Comparison of ENCODE assay signal across 22 mouse cellular contexts in genomic region chr11:98213311-98213710, GRCm38 (mm10). TPM values are rescaled to one million over a fixed set of nuclear protein-coding genes. Genes with fewer than 3 reads are reported as not detected.
DNase-seq lines count a peak whose midpoint lies in the region; ATAC-seq and TF ChIP-seq lines count a peak whose summit lies in the region.
"Had no signal": no experiment of that assay in that cellular context is flagged by ENCODE, and none has a peak within 500 bp of the region (broad histone marks: within the 10 kb centered on the region; RNA-seq: fewer than 3 reads in every experiment).

No protein-coding gene starts in this region.

- H3K27me3 ChIP-seq in MEL (ENCODE audit: control insufficient read depth in 1 of 2, insufficient read depth in 2 of 2, low read length in 2 of 2) = no peaks in the 10 kb centered on the region
- H3K27me3 ChIP-seq in liver, embryonic 13.5 days = no peaks in the 10 kb centered on the region
- no peaks in the 10 kb centered on the region for H3K27me3 ChIP-seq in liver, postnatal 0 days (ENCODE audit: insufficient read depth, low read length)
- H3K27me3 ChIP-seq in forebrain, embryonic 10.5 days (ENCODE audit: poor library complexity, severe bottlenecking) = no peaks in the 10 kb centered on the region
- H3K27me3 ChIP-seq: embryonic facial prominence, embryonic 15.5 days; forebrain, embryonic 15.5 days; Patski had no signal

- no peak overlapping the region for H3K27ac ChIP-seq in MEL (ENCODE audit: control insufficient read depth, low read depth, low read length)
- H3K27ac ChIP-seq in liver, embryonic 13.5 days = peak overlapping the region; percentile 72
- H3K27ac ChIP-seq in liver, postnatal 0 days (ENCODE audit: low read depth) = no peak overlapping the region
- no peak overlapping the region for H3K27ac ChIP-seq in forebrain, embryonic 10.5 days
- H3K27ac ChIP-seq: embryonic facial prominence, embryonic 15.5 days; forebrain, embryonic 15.5 days; heart, embryonic 10.5 days; hindbrain, embryonic 10.5 days had no signal

- TF ChIP-seq EP300 in MEL (IDR thresholded peaks at IDR 0.05; ENCODE audit: low read depth in 1 of 2, low read length in 2 of 2) = peak; percentile 80 to 90
- peak; percentile 76 for TF ChIP-seq EP300 in liver, postnatal 0 days (IDR thresholded peaks at IDR 0.05; ENCODE audit: low read depth)

- peaks cover 45 to 61% of the 10 kb centered on the region in 2 experiments for H3K36me3 ChIP-seq in MEL (ENCODE audit: control insufficient read depth in 1 of 2, insufficient read depth in 2 of 2, low read length in 2 of 2)
- peaks cover 79% of the 10 kb centered on the region for H3K36me3 ChIP-seq in liver, embryonic 13.5 days
- H3K36me3 ChIP-seq in liver, postnatal 0 days (replicated peaks; ENCODE audit: insufficient read depth, low read length) = peaks cover 54% of the 10 kb centered on the region
- H3K36me3 ChIP-seq in forebrain, embryonic 10.5 days (replicated peaks) = peaks cover 98% of the 10 kb centered on the region

- TF ChIP-seq POLR2A in MEL (IDR thresholded peaks at IDR 0.05; ENCODE audit: control insufficient read depth in 1 of 2, insufficient read depth in 1 of 2, low read depth in 1 of 2, low read length in 2 of 2, poor library complexity in 1 of 2) = no peak

- no peak overlapping the region for H3K4me3 ChIP-seq in MEL (ENCODE audit: control insufficient read depth in 1 of 2, insufficient read depth in 1 of 2, low read depth in 2 of 2, low read length in 2 of 2)
- no peak overlapping the region for H3K4me3 ChIP-seq in liver, embryonic 13.5 days (replicated peaks)
- H3K4me3 ChIP-seq in liver, postnatal 0 days (ENCODE audit: low read depth, low read length) = no peak overlapping the region
- H3K4me3 ChIP-seq in forebrain, embryonic 10.5 days = no peak overlapping the region
- H3K4me3 ChIP-seq: embryonic facial prominence, embryonic 15.5 days; forebrain, embryonic 15.5 days; heart, embryonic 10.5 days; hindbrain, embryonic 10.5 days had no signal

- H3K4me1 ChIP-seq in MEL (ENCODE audit: control insufficient read depth in 1 of 2, insufficient read depth in 2 of 2, low read length in 2 of 2) = peaks cover 9 to 18% of the 10 kb centered on the region in 2 experiments
- H3K4me1 ChIP-seq in liver, embryonic 13.5 days (replicated peaks) = peaks cover 33% of the 10 kb centered on the region
- 0 out of 2 replicates have a peak, but pooled peaks cover 9% of the 10 kb centered on the region for H3K4me1 ChIP-seq in liver, postnatal 0 days (ENCODE audit: insufficient read depth)
- H3K4me1 ChIP-seq in forebrain, embryonic 10.5 days = no peaks in the 10 kb centered on the region
- H3K4me1 ChIP-seq: embryonic facial prominence, embryonic 15.5 days; forebrain, embryonic 15.5 days; hindbrain, embryonic 10.5 days had no signal

- H3K9ac ChIP-seq in MEL (ENCODE audit: control insufficient read depth, low read depth, low read length, poor library complexity, severe bottlenecking) = no peak overlapping the region
- peak overlapping the region; percentile 56 for H3K9ac ChIP-seq in liver, embryonic 13.5 days
- H3K9ac ChIP-seq in liver, postnatal 0 days (replicated peaks) = no peak overlapping the region; the same call in 1 of the 2 replicates
- H3K9ac ChIP-seq: embryonic facial prominence, embryonic 15.5 days; forebrain, embryonic 15.5 days had no signal

- peak; percentile 45 for DNase-seq in MEL (ENCODE audit: low read depth, low spot score)
- DNase-seq in liver, embryonic 13.5 days = peak; percentile 25
- DNase-seq in liver, postnatal 0 days = no peak
- no peak for DNase-seq in embryo, embryonic 10.5 days (ENCODE audit: low spot score)
- no peak for DNase-seq in heart, postnatal 14 days
- DNase-seq in forebrain, embryonic 10.5 days (ENCODE audit: extremely low spot score, low spot score) = no peak
- no peak for DNase-seq in right cerebral cortex, postnatal 25 days
- DNase-seq: adrenal gland, postnatal 14 days; cerebellum, adult 2 months; cerebellum, postnatal 10 days; embryo, embryonic 11 days; gastrocnemius, postnatal 10 days; heart, adult 18-20 months had no signal

- peak; percentile 73 for ATAC-seq in erythroblast, adult 5-6 weeks (replicated peaks; ENCODE audit: low FRiP score, poor library complexity, severe bottlenecking)
- ATAC-seq in liver, embryonic 13.5 days (ENCODE audit: low read depth) = peak; percentile 84
- ATAC-seq in liver, postnatal 0 days = no peak
- ATAC-seq: activated CD4-positive, CD25-positive, alpha-beta regulatory T cell, adult 4 months; forebrain, embryonic 15.5 days; hindbrain, embryonic 16.5 days; inflammation-experienced regulatory T-cells, adult 6 months; Patski had no signal

- 24% methylated on average over 1 of the region's 1 CpGs for whole genome bisulfite sequencing in liver, embryonic 13.5 days (ENCODE audit: insufficient replicate concordance)
- WGBS in liver, postnatal 0 days (ENCODE audit: insufficient replicate concordance) = 45% methylated on average over 1 of the region's 1 CpGs
- 89% methylated on average over 1 of the region's 1 CpGs for WGBS in forebrain, embryonic 10.5 days

- H3K9me3 ChIP-seq in MEL (replicated peaks; ENCODE audit: insufficient read depth, low read length) = no peaks in the 10 kb centered on the region
- no peaks in the 10 kb centered on the region for H3K9me3 ChIP-seq in liver, embryonic 13.5 days (replicated peaks)
- no peaks in the 10 kb centered on the region for H3K9me3 ChIP-seq in liver, postnatal 0 days (ENCODE audit: low read length)
- H3K9me3 ChIP-seq in forebrain, embryonic 10.5 days = no peaks in the 10 kb centered on the region
- H3K9me3 ChIP-seq: embryonic facial prominence, embryonic 15.5 days; forebrain, embryonic 15.5 days; heart, embryonic 10.5 days; hindbrain, embryonic 10.5 days had no signal

- H3K4me2 ChIP-seq in liver, embryonic 13.5 days = peak overlapping the region; percentile 49
- H3K4me2 ChIP-seq in liver, postnatal 0 days (ENCODE audit: low read depth, low read length) = peak overlapping the region; percentile 38
- H3K4me2 ChIP-seq: embryonic facial prominence, embryonic 15.5 days; forebrain, embryonic 15.5 days had no signal

- TF ChIP-seq CTCF in MEL (IDR thresholded peaks at IDR 0.05 in 2 of 3, conservative IDR thresholded peaks at IDR 0.05 in 1 of 3; ENCODE audit: control insufficient read depth in 1 of 3, insufficient read depth in 1 of 3, low read depth in 2 of 3, low read length in 3 of 3, poor library complexity in 1 of 3, severe bottlenecking in 1 of 3) = no peak
- no peak for TF ChIP-seq CTCF in liver, postnatal 0 days (IDR thresholded peaks at IDR 0.05; ENCODE audit: low read depth)

- no peak for TF ChIP-seq RAD21 in MEL (IDR thresholded peaks at IDR 0.05; ENCODE audit: low read depth, low read length)

- intact Hi-C loops in heart, postnatal 14 days (cut with DNase I) = no loop called here

- H3K79me2 ChIP-seq in MEL (ENCODE audit: control insufficient read depth, insufficient read depth, low read length, poor library complexity) = peaks cover 14% of the 10 kb centered on the region

TF ChIP-seq in MEL, 35 proteins besides CTCF, POLR2A, EP300 and RAD21 (continues in another document):
- TF ChIP-seq TCF12 (IDR thresholded peaks at IDR 0.05; ENCODE audit: low read depth, low read length) (peak; percentile 95), MAFK (IDR thresholded peaks at IDR 0.05; ENCODE audit: borderline replicate concordance, low read depth, low read length) (no peak), SMC3 (IDR thresholded peaks at IDR 0.05; ENCODE audit: low read depth, low read length) (no peak), RCOR1 (IDR thresholded peaks at IDR 0.05; ENCODE audit: low read depth, low read length) (peak; percentile 69; the same call in 1 of the 2 replicates), MEF2A (IDR thresholded peaks at IDR 0.05; ENCODE audit: extremely low read depth, insufficient replicate concordance, low read depth, low read length, poor library complexity, severe bottlenecking) (peak; percentile 67; the same call in 1 of the 2 replicates), E2F4 (IDR thresholded peaks at IDR 0.05; ENCODE audit: borderline replicate concordance, low read depth, low read length) (no peak), BHLHE40 (IDR thresholded peaks at IDR 0.05; ENCODE audit: borderline replicate concordance, low read depth, low read length) (peak; percentile 64; the same call in 1 of the 2 replicates), POLR2AphosphoS2 (IDR thresholded peaks at IDR 0.05; ENCODE audit: low read length) (0 out of 2 replicates have a peak, but pooled peaks have one; percentile 28), ETS1 (IDR thresholded peaks at IDR 0.05; ENCODE audit: low read depth, low read length) (peak; percentile 77), USF1 (IDR thresholded peaks at IDR 0.05; ENCODE audit: low read depth, low read length) (0 out of 2 replicates have a peak, but pooled peaks have one; percentile 26), CHD2 (IDR thresholded peaks at IDR 0.05; ENCODE audit: low read length) (no peak), TAL1 (IDR thresholded peaks at IDR 0.05; ENCODE audit: low read length) (peak; percentile 51), POLR2AphosphoS5 (IDR thresholded peaks at IDR 0.05; ENCODE audit: borderline replicate concordance, low read depth, low read length) (no peak), MXI1 (IDR thresholded peaks at IDR 0.05; ENCODE audit: low read depth, low read length) (peak; percentile 68; the same call in 1 of the 2 replicates)

RNA-seq across cellular contexts. Expression of gene Cdk12, which starts 10.5 kb away (rescaled TPM):
- total RNA-seq in MEL (2012; rRNA removed) = 34.3 and 35.2 TPM in 2 replicates
- 10 to 100 TPM; 34.6 to 45.5 TPM for polyA plus RNA-seq in MEL (2012; ENCODE audit: insufficient read depth in 1 of 2, insufficient read length in 2 of 2, low read depth in 1 of 2, low replicate concordance in 2 of 2, missing spikeins in 1 of 2)
- 181 and 207 TPM in 2 replicates for total RNA-seq in erythroblast, adult 5-6 weeks (2015; ENCODE audit: low replicate concordance)
- total RNA-seq in erythroblast, adult 5-6 weeks (2017; ENCODE audit: low replicate concordance) = 263 and 302 TPM in 2 replicates
- 5.4 and 5.9 TPM in 2 replicates for polyA plus RNA-seq in liver, embryonic 13.5 days (2015; fragmentation: Nextera tagmentation; extraction: Ambion mirVana)
- 3.2 and 3.9 TPM in 2 replicates for polyA plus RNA-seq in liver, postnatal 0 days (2015; fragmentation: Nextera tagmentation; extraction: Ambion mirVana)
- 10 to 100 TPM; 26.3 to 27.6 TPM for total RNA-seq in heart, postnatal 14 days (2021)
- polyA plus RNA-seq in forebrain, embryonic 10.5 days (2016; fragmentation: Nextera tagmentation; extraction: Ambion mirVana) = 12.7 and 13.0 TPM in 2 replicates

RNA-seq across cellular contexts. Expression of gene Med1, which starts 20.2 kb away (rescaled TPM):
- 39.9 and 43.6 TPM in 2 replicates for total RNA-seq in MEL (2012; rRNA removed)
- polyA plus RNA-seq in MEL (2012; ENCODE audit: insufficient read depth in 1 of 2, insufficient read length in 2 of 2, low read depth in 1 of 2, low replicate concordance in 2 of 2, missing spikeins in 1 of 2) = 100 to 1,000 TPM in 1 of 2 experiments, 10 to 100 TPM in 1; 58.6 to 122 TPM
- total RNA-seq in erythroblast, adult 5-6 weeks (2015; ENCODE audit: low replicate concordance) = 30.6 and 34.9 TPM in 2 replicates
- 19.5 and 24.0 TPM in 2 replicates for total RNA-seq in erythroblast, adult 5-6 weeks (2017; ENCODE audit: low replicate concordance)
- polyA plus RNA-seq in liver, embryonic 13.5 days (2015; fragmentation: Nextera tagmentation; extraction: Ambion mirVana) = 30.1 and 38.9 TPM in 2 replicates
- 15.0 and 16.2 TPM in 2 replicates for polyA plus RNA-seq in liver, postnatal 0 days (2015; fragmentation: Nextera tagmentation; extraction: Ambion mirVana)
- 10 to 100 TPM; 38.0 to 42.9 TPM for total RNA-seq in heart, postnatal 14 days (2021)
- polyA plus RNA-seq in forebrain, embryonic 10.5 days (2016; fragmentation: Nextera tagmentation; extraction: Ambion mirVana) = 77.9 and 78.5 TPM in 2 replicates

Comparison
In these comparisons a context has a peak if more than half of its experiments do, and no peak if none do; other contexts are left out.
1. DNase-seq: peak in MEL (single experiment) and liver, embryonic 13.5 days (single experiment); none in liver, postnatal 0 days (single experiment), embryo, embryonic 10.5 days (single experiment), heart, postnatal 14 days (0 of 2), forebrain, embryonic 10.5 days (single experiment) and right cerebral cortex, postnatal 25 days (single experiment).